Mouse (Mus musculus): ENCODE results near the gene Bnc2.

DNA sequence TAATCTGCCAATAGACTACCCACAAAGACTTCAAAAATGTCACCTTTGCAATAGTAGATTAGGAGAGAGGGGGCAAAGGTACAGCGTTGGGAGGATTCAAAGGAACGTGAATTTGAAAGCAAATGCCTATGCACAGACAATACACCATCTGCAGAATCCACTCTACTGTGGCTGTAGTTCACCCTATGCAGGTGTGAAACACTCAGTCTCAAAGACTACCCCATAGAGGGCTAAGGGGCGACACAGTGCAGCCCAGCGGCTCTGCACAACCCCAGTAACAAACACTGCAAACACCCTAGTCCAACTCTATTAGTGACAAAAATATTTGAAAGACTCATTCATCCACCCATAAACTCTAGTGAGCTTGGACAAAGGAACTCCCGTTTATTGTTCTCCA, 218.2 kb downstream of the Bnc2 start:
- TF ChIP-seq CTCF (IDR thresholded peaks at IDR 0.05; ENCODE audit: low read depth, low read length) = no peak
- no peak for TF ChIP-seq EP300 (IDR thresholded peaks at IDR 0.05; ENCODE audit: insufficient read depth, low read depth, low read length)
